In genomic region chr8:95532206-95532605, GRCm38 (mm10) we compare ENCODE assay signal across 31 mouse cellular contexts. TPM values are rescaled to one million over a fixed set of nuclear protein-coding genes. Genes with fewer than 3 reads are reported as not detected.
DNase-seq lines count a peak whose midpoint lies in the region; ATAC-seq and TF ChIP-seq lines count a peak whose summit lies in the region.
"Had no signal": no experiment of that assay in that cellular context is flagged by ENCODE, and none has a peak within 500 bp of the region (broad histone marks: within the 10 kb centered on the region; RNA-seq: fewer than 3 reads in every experiment).

No protein-coding gene starts in this region.

- no peak overlapping the region for H3K27ac ChIP-seq in lung, postnatal 0 days (ENCODE audit: low read length)
- no peak overlapping the region for H3K27ac ChIP-seq in stomach, postnatal 0 days (replicated peaks)
- H3K27ac ChIP-seq: forebrain, embryonic 10.5 days; forebrain, embryonic 13.5 days; heart, adult 2 months; heart, embryonic 10.5 days; heart, embryonic 13.5 days; hindbrain, embryonic 15.5 days had no signal

- peak; percentile 13 for DNase-seq in lung, postnatal 0 days (ENCODE audit: low spot score)
- no peak for DNase-seq in lung, adult 18-20 months
- DNase-seq in R1 (ENCODE audit: low read depth, low spot score): peak; percentile 88
- DNase-seq in stomach, postnatal 0 days (ENCODE audit: low spot score): peak; percentile 20
- DNase-seq in urinary bladder, adult 18-20 months (ENCODE audit: low spot score in 2 of 2): no peak
- no peak for DNase-seq in embryo, embryonic 10.5 days (ENCODE audit: low spot score)
- DNase-seq: adrenal gland, adult 8-10 months; adrenal gland, postnatal 25 days; cerebellum, adult 11-12 months; cerebellum, adult 8-10 months; cerebellum, postnatal 10 days; cerebellum, postnatal 36 days; gastrocnemius, postnatal 36 days; heart, adult 2 months; heart, postnatal 14 days; heart, postnatal 4 days had no signal

- no peak overlapping the region for H3K9ac ChIP-seq in lung, postnatal 0 days (replicated peaks; ENCODE audit: low read depth)
- no peak overlapping the region for H3K9ac ChIP-seq in stomach, postnatal 0 days (ENCODE audit: low read length)
- H3K9ac ChIP-seq: forebrain, embryonic 13.5 days; heart, embryonic 13.5 days; hindbrain, embryonic 15.5 days had no signal

- no peaks in the 10 kb centered on the region for H3K36me3 ChIP-seq in lung, postnatal 0 days (ENCODE audit: insufficient read depth, low read length)
- H3K36me3 ChIP-seq in stomach, postnatal 0 days (ENCODE audit: control insufficient read depth, insufficient read depth, low read length): no peaks in the 10 kb centered on the region
- H3K36me3 ChIP-seq: forebrain, embryonic 10.5 days; heart, embryonic 10.5 days; heart, embryonic 13.5 days; hindbrain, embryonic 15.5 days had no signal

- no peak overlapping the region for H3K4me2 ChIP-seq in lung, postnatal 0 days (replicated peaks; ENCODE audit: low read depth, low read length)
- no peak overlapping the region for H3K4me2 ChIP-seq in stomach, postnatal 0 days (replicated peaks; ENCODE audit: low read depth)
- H3K4me2 ChIP-seq: forebrain, embryonic 13.5 days; heart, embryonic 13.5 days; hindbrain, embryonic 15.5 days had no signal

- no peaks in the 10 kb centered on the region for H3K4me1 ChIP-seq in lung, postnatal 0 days (ENCODE audit: insufficient read depth, low read depth, low read length)
- H3K4me1 ChIP-seq in stomach, postnatal 0 days (replicated peaks; ENCODE audit: control insufficient read depth, insufficient read depth): no peaks in the 10 kb centered on the region

- H3K4me3 ChIP-seq in lung, postnatal 0 days (ENCODE audit: low read depth, low read length): no peak overlapping the region
- H3K4me3 ChIP-seq in stomach, postnatal 0 days (ENCODE audit: low read depth, low read length): no peak overlapping the region
- H3K4me3 ChIP-seq: forebrain, embryonic 10.5 days; forebrain, embryonic 13.5 days; heart, adult 2 months; heart, embryonic 10.5 days; heart, embryonic 13.5 days; hindbrain, embryonic 15.5 days had no signal

- WGBS in lung, postnatal 0 days: 67% methylated on average over 4 of the region's 4 CpGs
- 45% methylated on average over 4 of the region's 4 CpGs for WGBS in stomach, postnatal 0 days

- ATAC-seq in lung, postnatal 0 days: no peak
- ATAC-seq in stomach, postnatal 0 days (ENCODE audit: low FRiP score, low TSS enrichment): no peak
- ATAC-seq: activated CD4-positive, CD25-positive, alpha-beta regulatory T cell, adult 4 months; CD4-positive, CD25-positive, alpha-beta regulatory T cell, adult 4 months; forebrain, embryonic 13.5 days; Patski had no signal

- H3K9me3 ChIP-seq in lung, postnatal 0 days (ENCODE audit: low read length): no peaks in the 10 kb centered on the region
- no peaks in the 10 kb centered on the region for H3K9me3 ChIP-seq in stomach, postnatal 0 days (ENCODE audit: control insufficient read depth, low read length)
- H3K9me3 ChIP-seq: forebrain, embryonic 10.5 days; forebrain, embryonic 13.5 days; heart, embryonic 10.5 days; heart, embryonic 13.5 days; hindbrain, embryonic 15.5 days had no signal

- H3K27me3 ChIP-seq in lung, postnatal 0 days (replicated peaks; ENCODE audit: insufficient read depth, low read length): no peaks in the 10 kb centered on the region
- no peaks in the 10 kb centered on the region for H3K27me3 ChIP-seq in stomach, postnatal 0 days (ENCODE audit: control insufficient read depth, insufficient read depth, low read length)
- H3K27me3 ChIP-seq: forebrain, embryonic 13.5 days; heart, embryonic 13.5 days; hindbrain, embryonic 15.5 days had no signal

- no peak for TF ChIP-seq EP300 in lung, postnatal 0 days (IDR thresholded peaks at IDR 0.05)
- TF ChIP-seq EP300 in stomach, postnatal 0 days (optimal IDR thresholded peaks at IDR 0.05): no peak

- TF ChIP-seq CTCF in lung, postnatal 0 days (IDR thresholded peaks at IDR 0.05): no peak
- TF ChIP-seq CTCF in stomach, postnatal 0 days (IDR thresholded peaks at IDR 0.05; ENCODE audit: low read depth): no peak

RNA-seq across cellular contexts. Expression of gene Ccdc113, which starts 1.7 kb away (rescaled TPM):
- 13.1 and 18.1 TPM in 2 replicates for polyA plus RNA-seq in lung, postnatal 0 days (2015; fragmentation: Nextera tagmentation; extraction: Ambion mirVana)
- 0.42 and 0.62 TPM in 2 replicates for polyA plus RNA-seq in stomach, postnatal 0 days (2015; fragmentation: Nextera tagmentation; extraction: Ambion mirVana)
- polyA plus RNA-seq: activated CD4-positive, CD25-positive, alpha-beta regulatory T cell, adult 4 months; C2C12; CD4-positive, CD25-positive, alpha-beta regulatory T cell, adult 4 months; embryonic facial prominence, embryonic 11.5 days had no signal

RNA-seq across cellular contexts. Expression of gene Csnk2a2, which starts 42.4 kb away (rescaled TPM):
- 8.3 and 9.8 TPM in 2 replicates for polyA plus RNA-seq in lung, postnatal 0 days (2015; fragmentation: Nextera tagmentation; extraction: Ambion mirVana)
- 7.3 and 7.9 TPM in 2 replicates for polyA plus RNA-seq in stomach, postnatal 0 days (2015; fragmentation: Nextera tagmentation; extraction: Ambion mirVana)

RNA-seq across cellular contexts. Expression of gene Prss54, which starts 43.9 kb away (rescaled TPM):
- polyA plus RNA-seq in lung, postnatal 0 days (2015; fragmentation: Nextera tagmentation; extraction: Ambion mirVana): not detected in 2 replicates
- polyA plus RNA-seq in stomach, postnatal 0 days (2015; fragmentation: Nextera tagmentation; extraction: Ambion mirVana): not detected in 2 replicates
- polyA plus RNA-seq: activated CD4-positive, CD25-positive, alpha-beta regulatory T cell, adult 4 months; brain, embryonic 14.5 days; C2C12; CD4-positive, CD25-positive, alpha-beta regulatory T cell, adult 4 months; embryonic facial prominence, embryonic 11.5 days; embryonic facial prominence, embryonic 14.5 days; forebrain, embryonic 10.5 days; forebrain, embryonic 13.5 days; heart, adult 2 months; heart, embryonic 10.5 days; heart, embryonic 13.5 days; heart, embryonic 16.5 days; hindbrain, embryonic 11.5 days; hindbrain, embryonic 15.5 days; intestine, embryonic 14.5 days; Patski had no signal

Comparison
In these comparisons a context has a peak if more than half of its experiments do, and no peak if none do; other contexts are left out.
1. DNase-seq: peak in lung, postnatal 0 days (single experiment), R1 (single experiment) and stomach, postnatal 0 days (single experiment); none in lung, adult 18-20 months (0 of 2), urinary bladder, adult 18-20 months (0 of 2) and embryo, embryonic 10.5 days (single experiment).